Mouse (Mus musculus): ENCODE data around the gene Fam184b.

Gene Fam184b

DNA sequence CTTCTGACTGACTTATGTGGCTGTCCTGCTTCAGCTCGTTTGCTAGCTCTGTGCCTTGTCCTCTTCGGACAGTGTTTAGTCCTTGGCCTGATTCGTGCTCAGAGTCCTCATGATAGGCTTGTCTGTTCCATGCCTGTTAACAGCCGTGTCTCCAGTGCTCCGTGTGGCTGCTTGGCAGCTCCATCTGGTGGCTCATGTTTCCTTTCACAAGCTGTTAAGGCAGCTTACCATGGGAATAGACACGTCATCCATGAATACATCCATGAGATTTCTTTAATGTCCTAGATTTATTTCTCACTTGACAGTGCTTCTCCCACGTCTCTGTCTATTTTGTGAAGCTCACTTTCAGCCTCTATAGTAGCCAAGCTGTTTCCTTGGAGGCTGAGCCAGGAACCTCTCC is 129.3 kb downstream of the Fam184b start:
- no peak for DNase-seq

DNA sequence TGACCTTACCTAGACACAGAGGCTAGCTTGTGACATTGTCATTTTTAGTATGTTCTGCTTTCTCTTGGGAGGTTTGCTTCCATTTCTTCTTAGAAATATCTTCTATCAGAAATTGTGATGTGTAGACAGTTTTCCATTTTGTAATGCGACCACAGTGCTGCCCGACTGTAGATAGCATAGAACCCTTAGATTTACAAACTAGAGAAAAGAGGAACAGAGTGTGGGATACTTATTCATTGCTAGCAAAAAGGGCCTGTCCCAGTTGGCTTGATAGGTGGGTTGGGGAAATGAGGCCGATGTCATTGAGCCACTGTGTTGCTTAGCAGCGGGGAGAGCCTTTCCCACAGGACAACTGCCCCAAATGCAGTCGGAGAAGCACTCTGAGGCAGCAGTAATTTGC is 141.8 kb downstream of the Fam184b start:
- no peak for DNase-seq

DNA sequence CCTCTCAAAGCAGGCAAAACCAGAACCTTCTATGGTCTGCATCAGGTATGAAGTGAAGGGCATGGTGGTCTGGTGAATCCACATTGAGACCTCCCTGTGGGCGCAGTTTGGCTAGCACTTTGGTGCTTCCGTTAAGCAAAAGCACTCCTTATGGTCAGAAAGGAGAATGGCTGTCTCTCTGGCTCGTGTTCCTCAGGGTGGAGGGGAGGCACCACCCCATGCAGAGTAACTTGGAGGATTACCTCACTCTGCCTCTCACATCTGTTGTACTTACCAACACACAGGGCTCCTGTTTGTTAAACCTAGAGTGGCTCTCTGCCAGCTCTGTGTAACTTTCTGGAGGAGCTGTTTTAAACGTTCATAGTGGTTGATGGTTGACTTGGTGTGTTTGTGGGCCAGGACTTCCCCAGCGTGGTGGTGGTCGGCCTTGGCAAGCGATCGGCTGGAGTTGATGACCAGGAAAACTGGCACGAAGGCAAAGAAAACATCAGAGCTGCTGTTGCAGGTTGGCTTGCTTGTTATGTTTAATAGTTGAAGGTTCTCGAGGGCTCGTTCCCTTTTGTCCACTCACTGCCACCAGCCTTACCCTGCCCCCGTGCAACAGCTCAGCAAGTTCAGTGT is 142.4 kb downstream of the Fam184b start:
- DNase-seq, result no peak

DNA sequence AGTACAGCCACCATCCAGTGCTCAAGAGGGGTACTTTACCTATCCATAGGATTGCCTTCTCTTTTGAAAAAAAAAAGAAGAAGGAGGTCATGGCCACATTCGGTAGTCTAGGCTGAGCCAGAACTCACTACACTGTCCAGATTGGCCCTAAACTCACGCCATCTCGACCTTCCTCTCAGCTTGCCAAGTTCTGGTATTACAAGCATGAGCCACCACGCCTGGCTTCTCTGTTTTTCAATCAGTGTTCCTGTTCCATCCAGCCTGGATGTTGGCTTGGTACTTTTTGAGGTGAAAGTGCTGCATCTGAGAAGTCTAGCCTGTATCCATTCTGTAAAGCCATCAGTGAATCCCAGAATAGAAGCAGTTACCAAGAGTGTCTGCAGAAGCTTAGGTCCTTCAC is 142.9 kb downstream of the Fam184b start:
- DNase-seq, result no peak

DNA sequence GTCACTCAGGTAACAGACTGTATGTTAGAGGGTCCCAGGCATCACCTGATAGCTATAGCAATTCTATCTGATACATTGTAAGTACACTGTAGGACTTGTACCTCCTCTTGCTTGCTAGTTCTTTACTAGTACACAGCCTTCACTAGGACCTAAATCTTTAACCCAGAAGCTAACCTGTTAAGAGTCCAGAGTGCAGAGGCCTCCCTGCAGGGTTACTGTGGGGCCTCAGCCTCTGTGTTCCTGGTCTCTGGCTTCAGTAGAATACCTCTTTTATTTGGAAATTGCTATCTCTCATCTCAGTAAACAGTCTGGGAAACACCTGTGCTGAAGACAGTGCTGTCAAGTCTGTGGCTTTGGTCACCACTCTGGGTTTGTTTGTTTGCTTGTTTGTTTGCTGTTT is 143.4 kb downstream of the Fam184b start:
- no peak for DNase-seq

DNA sequence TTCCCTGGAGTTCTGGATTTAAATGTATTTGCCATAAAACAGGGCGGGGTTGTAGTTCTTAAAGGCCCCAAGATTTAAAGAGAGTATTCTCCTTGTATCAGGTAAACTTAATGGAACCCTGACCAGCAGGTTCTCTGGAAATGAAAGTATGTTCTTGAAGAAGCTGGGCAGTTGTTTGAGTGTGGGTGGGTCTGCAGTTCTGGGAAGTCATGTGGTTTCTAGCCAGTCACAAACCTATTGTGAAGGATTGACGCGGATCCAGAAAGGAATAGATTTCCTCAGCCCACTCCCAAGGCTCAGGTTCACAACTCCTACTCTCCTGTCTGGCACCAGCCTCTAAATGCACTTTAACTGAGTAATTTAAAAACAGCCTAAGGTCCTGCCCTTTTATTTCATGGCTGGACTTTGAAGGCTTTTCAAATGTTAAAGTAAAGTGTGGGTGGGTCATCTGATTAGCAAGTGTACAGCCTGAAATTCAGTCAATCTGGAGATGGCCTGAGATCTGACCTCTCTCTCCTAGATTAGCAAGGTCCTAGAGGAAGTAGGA is 143.9 kb downstream of the Fam184b start:
- DNase-seq, result no peak

DNA sequence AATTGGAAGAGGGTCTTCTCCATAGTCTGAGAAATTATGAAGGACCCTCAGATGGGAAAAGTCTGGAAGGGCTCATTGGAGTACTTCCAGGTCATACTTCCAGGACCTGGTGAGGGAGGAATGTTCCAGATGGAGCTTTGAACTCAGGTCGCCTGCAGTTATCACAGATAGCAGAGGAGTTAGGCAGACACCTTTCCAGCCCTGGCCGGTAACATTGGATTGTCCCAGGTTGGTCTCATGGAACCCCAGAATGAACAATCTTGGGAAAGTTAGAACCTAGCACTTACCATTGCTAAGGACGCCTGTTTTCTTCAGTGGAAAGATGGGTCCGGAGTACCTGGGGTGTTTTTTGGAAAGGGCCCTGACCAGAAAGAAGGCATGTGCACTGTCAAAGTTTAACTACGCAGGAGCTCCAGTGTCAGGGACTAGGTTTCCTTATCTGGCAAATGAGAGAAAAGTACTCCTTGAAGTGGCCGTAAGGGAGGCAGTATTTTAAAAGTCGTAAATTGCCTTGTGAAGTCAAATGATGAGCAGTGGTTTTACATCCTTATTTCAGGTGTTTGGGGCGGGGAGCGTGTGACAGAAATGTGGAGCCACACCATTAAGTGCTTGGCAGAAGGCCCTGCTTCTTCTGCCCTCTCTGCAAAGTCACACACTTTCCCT is 145.2 kb downstream of the Fam184b start:
- DNase-seq, result no peak

DNA sequence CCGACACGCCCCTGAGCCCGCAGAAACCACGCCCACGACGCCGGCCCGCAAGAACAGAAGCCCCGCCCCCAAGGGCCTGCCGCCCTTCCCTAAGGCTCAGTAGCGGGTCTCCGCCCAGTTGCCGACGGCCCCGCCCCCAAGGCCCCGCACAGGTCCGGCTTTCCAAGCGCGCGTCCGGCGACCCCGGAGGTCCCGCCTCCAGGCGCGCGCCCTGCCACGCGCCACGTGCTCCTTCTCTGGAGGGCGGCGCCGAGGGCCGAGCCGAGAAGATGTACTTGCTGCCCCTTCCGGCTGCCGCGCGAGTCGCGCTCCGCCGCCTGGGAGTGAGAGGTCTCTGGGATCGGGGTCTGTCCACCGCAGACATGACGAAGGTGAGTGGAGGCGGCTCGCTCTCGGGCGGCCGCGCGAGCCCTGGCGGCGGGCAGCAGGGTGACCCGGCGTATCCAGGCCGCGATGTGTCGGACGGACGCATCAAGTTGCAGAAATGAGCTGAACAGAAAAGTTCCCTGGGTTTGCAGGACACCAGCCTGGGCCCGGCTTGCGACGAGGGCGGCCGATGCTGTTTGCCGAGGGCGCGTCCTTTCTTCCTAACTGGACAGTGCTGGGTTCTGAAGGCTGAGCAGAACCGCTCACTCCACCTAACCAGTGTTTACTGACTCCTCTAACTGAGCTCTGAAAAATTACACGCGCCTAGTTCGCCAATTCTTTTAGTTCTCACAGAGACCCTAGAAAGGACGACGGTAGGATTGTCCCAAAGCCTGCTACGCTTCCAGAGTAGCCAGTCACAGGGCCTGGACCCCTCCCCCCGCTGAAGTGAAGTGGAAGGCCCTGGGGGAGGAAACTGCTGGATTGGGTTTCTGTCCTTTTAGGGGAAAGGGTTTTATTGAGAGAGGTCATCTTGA is 146.0 kb downstream of the Fam184b start, which contains the start of gene Lap3:
Lap3 (plus strand) TSS at position 184 of the 902 bp plus-strand sequence.
- peak; percentile 100 for DNase-seq

DNA sequence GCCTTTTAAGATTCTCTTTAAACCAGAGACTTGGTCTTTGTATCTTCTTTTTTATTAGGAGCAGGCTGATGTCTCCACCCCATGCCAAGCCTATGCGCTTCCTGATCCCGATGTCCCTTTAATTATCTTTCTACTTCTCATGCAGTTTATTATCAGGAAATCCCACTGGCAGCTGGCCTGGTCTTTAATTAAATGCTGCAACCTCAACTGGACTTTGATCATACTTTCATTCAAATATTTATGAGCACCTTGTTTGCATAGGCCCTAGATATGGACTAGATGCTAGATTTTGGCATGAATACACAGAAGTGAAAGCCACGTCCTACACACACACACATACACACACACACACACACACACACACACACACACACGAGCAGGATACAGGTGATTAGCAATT is 147.6 kb downstream of the Fam184b start:
- DNase-seq, result no peak

DNA sequence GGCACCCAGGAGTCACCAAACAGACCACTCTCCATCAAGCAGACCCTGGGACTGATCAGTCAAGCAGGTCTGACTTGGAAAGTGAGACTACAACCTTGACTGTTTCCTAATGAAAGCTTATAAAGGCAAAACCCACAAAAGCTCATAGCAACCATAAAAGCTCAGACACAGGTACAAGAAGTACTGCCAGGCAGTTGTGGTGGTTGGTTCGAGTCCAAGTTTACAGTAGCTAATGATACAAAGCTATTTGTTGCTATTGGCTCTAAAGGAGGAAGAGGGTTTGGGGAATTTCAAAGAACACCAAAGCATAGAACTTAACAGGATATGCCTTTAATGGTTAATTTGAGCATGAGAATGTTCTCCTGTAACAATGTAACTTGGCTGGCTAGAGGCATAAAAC is 155.8 kb downstream of the Fam184b start:
- no peak for DNase-seq

DNA sequence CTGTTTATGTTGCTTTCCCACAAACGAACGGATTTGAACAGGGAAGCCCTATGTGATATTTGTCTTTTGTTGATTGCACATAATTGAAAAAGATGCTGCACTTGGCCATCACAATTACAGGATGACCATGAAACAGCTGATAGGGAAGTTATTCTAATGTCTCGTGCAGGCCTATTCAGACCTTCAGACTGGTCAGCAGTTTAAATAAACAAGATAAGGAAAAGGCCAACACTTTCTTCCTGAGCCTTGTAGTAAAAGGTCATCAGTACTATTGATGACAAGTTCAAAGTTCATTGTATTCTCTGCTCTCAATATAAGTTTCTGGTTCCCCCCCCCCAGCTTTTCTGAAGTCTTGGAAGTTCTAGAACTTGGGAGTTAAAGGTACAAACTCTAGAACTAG is 156.8 kb downstream of the Fam184b start:
- no peak for DNase-seq

DNA sequence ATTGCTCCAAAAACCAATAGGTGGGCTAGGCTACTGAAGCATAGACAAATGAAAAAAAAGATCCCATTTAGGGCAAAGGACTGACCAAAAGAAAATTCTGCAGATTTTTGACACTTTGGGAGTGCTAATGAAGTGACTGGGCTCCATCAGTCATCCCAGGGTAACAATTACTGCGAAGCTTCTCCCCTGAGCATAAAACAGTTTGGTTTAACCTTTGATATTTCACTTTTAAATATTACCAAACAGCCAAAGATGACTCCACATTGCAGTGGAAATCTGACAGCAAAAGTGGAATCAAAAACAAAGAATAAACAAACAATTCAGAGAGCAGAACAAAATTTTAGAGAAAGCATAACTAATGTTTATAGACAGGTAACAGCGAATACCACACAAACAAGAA is 158.3 kb downstream of the Fam184b start:
- no peak for DNase-seq

DNA sequence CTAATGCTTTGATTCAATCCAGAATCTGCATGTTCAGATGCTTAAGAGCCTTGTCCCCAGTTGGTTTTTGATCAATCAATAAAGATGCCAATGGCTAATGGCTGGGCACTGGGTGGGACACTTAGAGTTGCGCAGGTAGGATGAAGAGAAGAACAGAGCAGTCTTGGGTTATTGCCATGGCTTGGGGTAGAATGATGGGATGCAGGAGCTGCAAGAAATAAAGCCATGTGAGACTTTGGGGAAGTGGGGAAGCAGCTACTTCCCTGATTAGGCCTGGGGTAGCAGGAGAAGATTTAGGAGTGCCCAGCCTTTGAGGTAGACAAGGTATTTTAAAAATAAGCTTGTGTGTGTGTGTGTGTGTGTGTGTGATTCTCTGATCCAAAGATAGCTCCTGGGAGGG is 159.3 kb downstream of the Fam184b start:
- DNase-seq, result no peak

Measured in kidney, adult 18-20 months (tissue).